Mouse (Mus musculus): ENCODE data around the gene Prkcb. TPM values are rescaled to one million over a fixed set of nuclear protein-coding genes. Genes with fewer than 3 reads are reported as not detected.

Prkcb gene
- total RNA-seq, 2 experiments from 2014 or later = 3.6 to 11.4 TPM

DNA sequence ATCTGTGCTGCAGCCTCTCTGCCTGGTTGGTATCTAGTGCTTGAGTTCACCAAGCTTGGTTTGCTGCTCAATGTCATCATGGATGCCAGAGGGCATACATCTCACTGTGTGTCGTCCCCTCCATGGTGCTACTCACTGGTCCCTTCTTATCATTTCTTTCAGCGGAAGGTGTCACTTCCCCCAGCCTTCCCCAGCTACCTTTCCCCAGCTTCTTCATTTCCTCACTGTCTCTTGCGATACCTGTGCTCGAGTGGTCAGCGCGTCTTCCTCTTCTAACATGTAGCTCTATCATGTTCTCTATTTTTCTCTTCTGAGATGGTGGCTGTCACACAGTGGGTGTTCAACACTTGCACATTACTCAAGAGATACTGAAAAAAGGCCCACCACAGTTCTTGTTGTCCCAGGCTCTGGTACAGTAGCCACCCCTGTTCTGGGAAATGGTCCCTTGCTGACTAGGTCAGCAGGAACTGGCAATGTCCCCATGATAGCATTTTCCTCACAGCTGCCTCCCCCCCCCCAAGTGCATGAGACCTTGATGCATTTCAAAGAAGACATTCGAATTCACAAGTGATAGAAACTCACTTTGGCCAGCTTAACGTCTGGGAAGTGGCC is 27.3 kb downstream of the Prkcb start:
- no peak for ATAC-seq (replicated peaks; ENCODE audit: low FRiP score, low TSS enrichment, poor library complexity, severe bottlenecking)

DNA sequence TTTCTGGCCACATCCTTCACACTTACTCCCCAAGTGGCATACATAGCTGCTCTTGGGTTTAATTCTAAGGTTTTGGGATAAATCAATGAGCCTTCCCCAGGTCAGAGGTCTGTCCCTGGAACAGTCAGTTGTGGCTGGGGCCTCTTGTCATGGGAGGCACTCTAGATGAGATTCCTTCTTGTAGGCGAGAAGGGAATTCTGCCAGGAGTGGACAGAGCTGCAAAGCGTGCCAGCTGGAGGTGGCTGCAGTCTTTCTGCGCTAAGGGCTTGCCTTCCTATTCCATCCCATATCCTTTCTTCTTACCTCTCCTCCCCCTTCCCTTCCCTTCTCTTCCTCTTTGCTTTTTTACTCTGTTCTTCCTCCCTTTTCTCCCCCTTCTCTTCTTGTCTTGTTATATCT is 28.1 kb downstream of the Prkcb start:
- ATAC-seq (replicated peaks; ENCODE audit: low FRiP score, low TSS enrichment, poor library complexity, severe bottlenecking) = no peak

DNA sequence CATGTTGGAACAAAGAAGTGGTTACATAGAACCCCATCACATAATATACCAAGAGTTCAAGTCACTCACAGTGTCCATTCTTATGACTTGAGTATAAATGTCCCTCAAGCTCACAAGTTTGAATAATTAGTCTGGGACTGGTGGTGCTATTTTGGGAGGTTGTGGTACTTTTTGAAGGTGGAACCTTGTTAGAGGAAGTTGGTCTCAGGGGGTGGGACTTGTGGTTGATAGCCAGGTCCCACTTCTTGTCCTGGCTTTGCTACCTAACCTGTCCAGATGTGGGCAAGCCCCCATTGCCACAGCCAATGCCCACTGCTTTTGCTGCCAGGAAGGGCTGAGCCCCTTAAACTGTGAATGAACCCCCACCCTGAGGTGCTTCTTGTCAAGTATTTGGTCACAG is 28.9 kb downstream of the Prkcb start:
- no peak for ATAC-seq (replicated peaks; ENCODE audit: low FRiP score, low TSS enrichment, poor library complexity, severe bottlenecking)

DNA sequence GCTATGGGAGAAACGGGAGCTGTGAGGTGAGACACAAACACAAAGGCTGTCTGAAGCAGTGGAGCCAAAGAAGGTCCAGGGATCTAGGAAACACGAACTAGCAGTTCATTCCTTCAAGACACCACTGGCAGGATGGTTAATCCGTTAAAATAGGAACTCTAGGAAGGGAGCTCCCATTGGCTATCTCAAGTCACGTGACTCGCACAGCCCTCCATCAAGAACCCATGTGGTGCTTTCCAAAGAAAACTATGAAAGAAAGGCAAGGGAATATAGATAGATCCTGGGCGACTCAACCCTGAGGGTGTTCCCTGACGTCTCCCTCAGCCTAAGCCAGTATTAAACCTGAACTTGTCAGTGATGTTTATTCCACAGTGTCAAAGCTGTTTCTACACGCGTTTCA is 31.0 kb downstream of the Prkcb start:
- ATAC-seq (replicated peaks; ENCODE audit: low FRiP score, low TSS enrichment, poor library complexity, severe bottlenecking) = no peak

GRCm38 (mm10) chr7:122320843-122321544 is 32.4 kb downstream of the Prkcb start:
- no peak for ATAC-seq (replicated peaks; ENCODE audit: low FRiP score, low TSS enrichment, poor library complexity, severe bottlenecking)

- ATAC-seq (replicated peaks; ENCODE audit: low FRiP score, low TSS enrichment, poor library complexity, severe bottlenecking) = no peak
Measured at GRCm38 (mm10) chr7:122322038-122322690, 33.6 kb downstream of the Prkcb start.

GRCm38 (mm10) chr7:122327942-122328341 is 39.4 kb downstream of the Prkcb start:
- no peak for ATAC-seq (replicated peaks; ENCODE audit: low FRiP score, low TSS enrichment, poor library complexity, severe bottlenecking)

DNA sequence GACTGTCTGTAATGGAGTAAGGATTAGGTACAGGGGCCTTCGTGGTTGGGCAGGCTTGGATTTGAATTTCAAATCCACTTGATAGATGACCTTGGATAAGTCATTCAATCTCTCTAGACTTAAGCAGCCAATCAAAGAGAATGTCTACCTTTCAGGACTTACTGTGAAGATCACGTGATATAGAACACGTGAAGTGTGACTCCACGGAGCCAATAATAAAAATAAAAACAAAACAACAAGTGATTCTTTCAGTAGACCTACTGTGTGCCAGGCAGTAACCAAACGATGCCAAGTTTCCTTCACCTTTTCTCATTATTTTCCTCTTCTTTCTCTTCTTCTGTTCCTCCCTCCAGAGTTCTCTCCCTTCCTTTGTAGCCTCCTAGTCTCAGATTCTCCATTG is 39.9 kb downstream of the Prkcb start:
- ATAC-seq (replicated peaks; ENCODE audit: low FRiP score, low TSS enrichment, poor library complexity, severe bottlenecking) = no peak

DNA sequence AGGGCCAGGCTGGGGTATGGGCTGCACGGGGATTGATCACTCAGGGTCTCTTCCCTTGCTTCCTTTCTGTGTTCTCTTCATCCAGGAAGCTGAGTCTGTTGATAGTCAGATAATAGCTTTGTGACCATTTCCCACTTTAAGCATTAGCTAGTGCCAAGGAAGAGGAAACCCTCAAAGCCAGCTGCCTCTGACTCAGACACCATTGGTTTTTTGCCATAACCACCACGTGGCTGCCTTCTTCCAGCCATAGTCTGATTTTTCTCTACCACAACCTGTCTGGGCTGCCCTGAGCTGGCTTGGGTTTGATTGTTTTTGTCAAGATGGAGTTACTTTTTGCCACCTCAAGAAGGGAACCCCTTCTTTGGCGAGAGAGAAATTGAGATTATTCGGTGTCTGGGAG is 41.0 kb downstream of the Prkcb start:
- ATAC-seq (replicated peaks; ENCODE audit: low FRiP score, low TSS enrichment, poor library complexity, severe bottlenecking) = no peak

DNA sequence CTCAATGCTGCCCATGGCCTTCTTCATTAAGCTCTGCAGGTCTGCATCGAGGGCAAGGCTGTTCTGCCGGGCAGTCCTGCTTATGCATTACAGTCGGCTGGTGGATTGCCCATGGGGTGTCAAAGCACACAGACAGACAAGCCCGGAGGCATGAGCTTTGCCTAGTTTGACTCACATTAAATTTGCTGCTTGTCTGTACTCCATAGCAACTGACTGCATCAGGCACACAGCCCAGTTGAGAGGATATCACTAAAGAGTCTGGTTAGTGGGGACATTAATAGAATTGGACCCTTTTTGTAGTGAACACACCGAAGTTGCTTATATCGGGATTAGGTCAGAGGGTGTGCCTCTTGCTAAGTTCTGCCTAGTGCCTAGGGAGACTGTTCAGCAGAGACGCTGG is 45.1 kb downstream of the Prkcb start:
- no peak for ATAC-seq (replicated peaks; ENCODE audit: low FRiP score, low TSS enrichment, poor library complexity, severe bottlenecking)

- ATAC-seq (replicated peaks; ENCODE audit: low FRiP score, low TSS enrichment, poor library complexity, severe bottlenecking) = no peak
Measured at GRCm38 (mm10) chr7:122337302-122337701, 48.8 kb downstream of the Prkcb start.

GRCm38 (mm10) chr7:122338055-122338454 is 49.5 kb downstream of the Prkcb start:
- no peak for ATAC-seq (replicated peaks; ENCODE audit: low FRiP score, low TSS enrichment, poor library complexity, severe bottlenecking)

DNA sequence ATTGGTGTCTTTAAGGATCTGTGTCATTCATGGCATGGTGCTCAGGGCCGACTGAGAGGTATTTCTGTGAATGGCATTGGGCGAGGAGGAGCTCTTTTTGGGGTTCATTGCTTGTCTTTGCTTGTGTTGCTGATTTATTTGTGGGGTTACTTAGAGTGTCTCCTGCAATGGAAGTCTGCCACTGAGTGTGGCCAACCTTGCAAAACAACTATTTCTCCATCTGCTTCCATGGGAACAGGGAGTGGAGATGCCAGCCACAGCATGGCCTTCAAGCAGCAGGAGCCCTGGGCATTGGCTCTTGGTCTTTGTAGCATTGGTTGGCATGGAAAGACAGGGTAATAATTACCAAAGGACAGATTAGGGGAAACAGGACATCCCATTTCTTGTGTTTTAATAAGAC is 50.9 kb downstream of the Prkcb start:
- no peak for ATAC-seq (replicated peaks; ENCODE audit: low FRiP score, low TSS enrichment, poor library complexity, severe bottlenecking)

- ATAC-seq (replicated peaks; ENCODE audit: low FRiP score, low TSS enrichment, poor library complexity, severe bottlenecking) = no peak
Measured at GRCm38 (mm10) chr7:122341813-122342212, 53.3 kb downstream of the Prkcb start.

DNA sequence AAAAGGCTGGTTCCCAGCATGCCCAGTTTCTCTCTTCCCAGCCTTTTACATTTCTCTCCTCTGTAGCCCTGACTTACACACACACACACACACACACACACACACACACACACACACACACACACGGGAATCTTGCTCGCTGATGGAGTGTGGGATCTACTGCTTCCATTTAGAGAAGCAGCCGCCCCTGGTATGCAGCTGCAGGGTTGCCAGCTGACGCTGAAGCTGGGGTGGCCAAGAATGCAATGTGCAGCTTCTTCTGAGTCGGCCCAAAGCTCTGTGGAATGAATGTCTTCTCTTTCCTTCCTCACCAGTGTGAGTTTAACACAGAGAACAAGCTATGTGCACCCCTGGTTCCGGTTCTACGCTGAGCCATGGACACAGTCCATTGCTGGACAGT is 56.1 kb downstream of the Prkcb start:
- no peak for ATAC-seq (replicated peaks; ENCODE audit: low FRiP score, low TSS enrichment, poor library complexity, severe bottlenecking)

DNA sequence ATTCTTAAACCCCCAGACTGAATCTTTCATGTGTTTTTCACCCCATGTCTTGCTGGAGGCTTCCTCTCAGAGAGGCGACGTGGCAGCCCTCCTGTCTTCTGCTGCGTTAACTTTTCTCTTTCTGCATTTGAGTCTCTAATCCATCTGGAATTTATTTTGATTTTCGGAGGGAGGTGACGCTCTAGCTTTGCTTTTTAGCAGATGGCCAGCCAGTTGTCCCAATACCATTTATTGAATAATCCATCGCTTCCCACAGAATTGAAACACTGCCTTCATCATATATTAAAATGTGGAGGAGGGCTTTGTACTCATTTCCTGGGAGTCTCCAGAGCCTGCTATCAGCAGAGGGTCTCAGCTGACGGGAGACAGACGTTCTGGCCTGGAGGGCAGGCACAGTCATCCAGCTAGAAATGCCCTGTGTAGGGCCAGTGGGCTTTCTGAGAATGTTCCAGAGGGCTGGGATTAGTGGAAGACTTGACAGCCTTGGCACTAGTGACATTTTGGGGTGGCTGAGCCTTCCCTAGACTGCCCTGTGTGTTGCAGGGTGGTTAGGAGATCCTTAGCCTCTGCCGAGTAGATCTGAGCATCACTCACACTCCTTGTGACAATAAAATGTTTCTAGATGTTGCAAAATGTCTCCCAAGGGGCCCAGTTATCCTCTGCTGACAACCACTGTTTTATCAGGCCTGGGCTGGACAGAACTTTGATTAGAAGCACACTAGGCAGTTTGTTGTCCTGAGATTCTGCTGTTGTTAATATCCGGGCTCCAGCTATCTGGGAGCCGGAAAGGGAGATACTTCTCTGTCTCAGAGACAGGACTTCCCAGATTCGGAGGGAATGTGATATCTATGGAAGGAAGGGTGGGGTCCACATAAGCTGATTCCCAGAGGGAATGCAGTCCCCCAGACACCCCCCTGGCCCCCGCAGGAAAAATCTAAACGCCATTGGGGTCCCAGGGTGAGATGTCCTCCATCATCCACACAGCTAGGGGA is 58.0 kb downstream of the Prkcb start:
- no peak for ATAC-seq (replicated peaks; ENCODE audit: low FRiP score, low TSS enrichment, poor library complexity, severe bottlenecking)

GRCm38 (mm10) chr7:122347433-122347832 is 58.9 kb downstream of the Prkcb start:
- ATAC-seq (replicated peaks; ENCODE audit: low FRiP score, low TSS enrichment, poor library complexity, severe bottlenecking) = no peak

DNA sequence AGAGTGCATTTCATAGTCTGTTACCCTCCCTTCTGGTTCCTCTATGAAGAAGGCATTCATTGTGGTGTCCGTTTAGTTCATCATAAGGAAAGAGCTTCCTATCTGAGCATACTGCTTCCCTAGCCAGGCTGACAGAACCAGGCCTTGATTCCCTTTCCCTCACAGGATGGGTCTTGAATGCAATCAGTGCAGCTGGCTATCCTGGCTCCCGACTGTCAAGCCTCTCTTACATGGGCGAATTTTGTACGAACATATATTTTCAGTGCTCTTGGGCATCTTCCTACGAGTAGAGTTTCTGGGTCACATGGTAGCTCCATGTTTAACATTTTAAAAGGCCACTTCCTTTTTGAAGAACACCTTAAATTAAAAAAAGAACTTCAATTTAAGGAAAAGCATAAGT is 61.4 kb downstream of the Prkcb start:
- ATAC-seq (replicated peaks; ENCODE audit: low FRiP score, low TSS enrichment, poor library complexity, severe bottlenecking) = no peak

- no peak for ATAC-seq (replicated peaks; ENCODE audit: low FRiP score, low TSS enrichment, poor library complexity, severe bottlenecking)
Measured at GRCm38 (mm10) chr7:122350741-122351140, 62.2 kb downstream of the Prkcb start.

GRCm38 (mm10) chr7:122351816-122352215 is 63.3 kb downstream of the Prkcb start:
- no peak for ATAC-seq (replicated peaks; ENCODE audit: low FRiP score, low TSS enrichment, poor library complexity, severe bottlenecking)
